Mouse (Mus musculus): ENCODE measurements around the gene Mpped1. TPM values are rescaled to one million over a fixed set of nuclear protein-coding genes. Genes with fewer than 3 reads are reported as not detected.

Mpped1 gene
- polyA plus RNA-seq, 1 experiment from 2014 or later, result 0.43 TPM

DNA sequence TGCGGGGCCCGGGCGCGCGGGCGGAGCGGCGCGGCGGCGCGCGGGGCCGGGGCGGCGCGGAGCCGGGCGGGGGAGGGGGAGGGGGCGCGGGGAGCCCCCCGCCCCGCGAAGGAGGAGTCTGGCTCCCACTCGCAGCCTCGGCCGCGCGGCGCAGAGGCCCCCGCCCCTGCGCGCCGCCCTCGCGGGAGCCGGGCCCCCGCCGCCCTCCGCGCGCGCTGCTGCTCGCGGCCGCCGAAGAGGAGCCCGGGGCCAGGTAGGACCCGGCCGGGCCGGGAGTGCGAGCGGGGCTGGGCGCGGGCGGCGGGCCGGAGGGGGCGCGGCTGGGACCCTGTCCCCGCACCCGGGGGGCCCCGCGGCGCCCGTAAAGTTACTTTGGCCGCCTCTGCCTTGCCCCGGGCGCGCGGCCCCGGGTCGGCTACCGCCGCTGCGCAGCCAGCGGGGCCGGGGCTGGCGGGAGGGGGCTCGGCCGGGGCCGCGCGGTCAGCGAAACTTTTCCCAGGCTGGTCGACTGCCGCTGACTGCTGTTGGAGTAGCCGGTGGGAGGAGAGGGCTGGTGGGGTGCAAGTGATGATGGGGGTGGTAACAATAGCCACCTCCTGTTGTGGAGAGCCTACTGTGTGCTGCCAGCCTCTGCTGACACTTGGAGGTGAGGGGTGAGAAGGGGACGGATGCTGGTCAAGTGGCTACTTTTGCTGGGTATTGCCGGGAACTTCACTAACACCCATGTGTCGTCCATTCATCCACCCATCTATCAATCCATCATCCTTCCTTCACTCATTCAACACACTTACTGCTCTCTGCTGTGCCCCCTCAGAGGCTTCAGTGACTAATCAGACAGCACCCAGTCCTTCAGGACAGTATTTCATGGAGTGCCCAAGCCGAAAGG, 831 bp downstream of the Mpped1 start:
- Histone ChIP-seq H3K36me3 (ENCODE audit: control insufficient read depth, insufficient read depth, low read length) (no peaks in the 10 kb centered on the region), H3K9ac (ENCODE audit: low read length) (0 out of 2 replicates have a peak overlapping the region, but pooled peaks have one; percentile 34), H3K27ac (ENCODE audit: low read length) (no peak overlapping the region), H3K4me3 (ENCODE audit: low read length) (peak overlapping the region; percentile 49), H3K4me2 (ENCODE audit: low read depth, low read length) (peak overlapping the region; percentile 84), H3K27me3 (ENCODE audit: control insufficient read depth, insufficient read depth, low read depth, low read length) (peaks cover 50% of the 10 kb centered on the region), H3K4me1 (replicated peaks; ENCODE audit: control insufficient read depth, insufficient read depth, low read length) (no peaks in the 10 kb centered on the region; the same call in 1 of the 2 replicates), H3K9me3 (ENCODE audit: control insufficient read depth, low read length) (no peaks in the 10 kb centered on the region)
- peak; percentile 37; the same call in 1 of the 2 replicates for ATAC-seq (ENCODE audit: low read depth)
- 2% methylated on average over 31 of the region's 92 CpGs for WGBS

DNA sequence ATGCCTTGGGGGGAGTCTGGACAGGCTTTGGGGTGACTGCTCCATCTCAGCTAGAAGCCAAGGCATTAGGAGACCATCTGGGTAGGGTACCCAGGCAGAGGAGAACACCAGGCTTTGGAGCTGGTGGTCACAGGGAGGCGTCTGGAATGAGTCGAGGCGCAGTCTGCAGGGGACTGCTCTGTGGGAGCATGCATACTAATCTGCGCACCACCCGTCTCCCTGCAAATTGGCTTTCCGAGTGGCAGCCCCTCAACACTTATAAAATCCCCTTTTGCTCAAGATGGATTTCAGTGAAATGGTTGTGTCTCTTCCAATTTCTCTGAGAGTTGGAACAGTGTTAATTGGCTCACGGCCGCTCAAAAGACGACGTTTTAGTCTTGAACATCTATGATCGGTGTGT, 2.0 kb downstream of the Mpped1 start:
- Histone ChIP-seq H3K27ac (ENCODE audit: low read length) (no peak overlapping the region), H3K9me3 (ENCODE audit: control insufficient read depth, low read length) (no peaks in the 10 kb centered on the region), H3K36me3 (ENCODE audit: control insufficient read depth, insufficient read depth, low read length) (no peaks in the 10 kb centered on the region), H3K27me3 (ENCODE audit: control insufficient read depth, insufficient read depth, low read depth, low read length) (peaks cover 50% of the 10 kb centered on the region), H3K4me3 (ENCODE audit: low read length) (no peak overlapping the region), H3K4me1 (replicated peaks; ENCODE audit: control insufficient read depth, insufficient read depth, low read length) (no peaks in the 10 kb centered on the region; the same call in 1 of the 2 replicates), H3K4me2 (ENCODE audit: low read depth, low read length) (no peak overlapping the region), H3K9ac (ENCODE audit: low read length) (no peak overlapping the region)
- ATAC-seq (ENCODE audit: low read depth), result no peak
- WGBS, result 74% methylated on average over 11 of the region's 11 CpGs

DNA sequence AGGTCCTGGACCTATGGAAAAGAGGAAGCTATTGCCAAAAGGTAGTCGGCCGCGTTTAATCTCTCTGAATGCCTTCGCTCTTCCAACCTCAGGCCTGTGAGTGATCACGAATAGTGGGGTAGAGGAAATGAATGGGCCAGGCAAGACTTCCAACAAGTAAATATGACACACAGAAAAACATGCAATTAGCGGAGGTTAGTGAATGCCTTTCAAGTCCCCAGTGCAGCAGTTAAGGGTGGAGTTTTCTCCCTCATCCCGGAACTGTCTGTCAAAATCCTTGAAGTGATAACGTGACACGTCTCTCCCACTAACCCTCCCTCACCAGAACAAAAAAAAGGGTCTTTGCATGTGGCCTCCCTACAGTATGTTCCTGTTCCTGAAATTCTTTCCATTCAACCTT, 3.0 kb downstream of the Mpped1 start:
- peaks cover 50% of the 10 kb centered on the region for H3K27me3 ChIP-seq (ENCODE audit: control insufficient read depth, insufficient read depth, low read depth, low read length)
- H3K9ac ChIP-seq (ENCODE audit: low read length), result no peak overlapping the region
- no peak overlapping the region for H3K4me2 ChIP-seq (ENCODE audit: low read depth, low read length)
- no peak for ATAC-seq (ENCODE audit: low read depth)
- no peaks in the 10 kb centered on the region; the same call in 1 of the 2 replicates for H3K4me1 ChIP-seq (replicated peaks; ENCODE audit: control insufficient read depth, insufficient read depth, low read length)
- H3K27ac ChIP-seq (ENCODE audit: low read length), result no peak overlapping the region
- no peaks in the 10 kb centered on the region for H3K36me3 ChIP-seq (ENCODE audit: control insufficient read depth, insufficient read depth, low read length)
- no peak overlapping the region for H3K4me3 ChIP-seq (ENCODE audit: low read length)
- no peaks in the 10 kb centered on the region for H3K9me3 ChIP-seq (ENCODE audit: control insufficient read depth, low read length)
- 62% methylated on average over 9 of the region's 9 CpGs for WGBS

- Histone ChIP-seq H3K9me3 (ENCODE audit: control insufficient read depth, low read length) (no peaks in the 10 kb centered on the region), H3K4me3 (ENCODE audit: low read length) (no peak overlapping the region), H3K27me3 (ENCODE audit: control insufficient read depth, insufficient read depth, low read depth, low read length) (peaks cover 28% of the 10 kb centered on the region), H3K9ac (ENCODE audit: low read length) (no peak overlapping the region), H3K4me1 (replicated peaks; ENCODE audit: control insufficient read depth, insufficient read depth, low read length) (no peaks in the 10 kb centered on the region; the same call in 1 of the 2 replicates), H3K27ac (ENCODE audit: low read length) (no peak overlapping the region), H3K36me3 (ENCODE audit: control insufficient read depth, insufficient read depth, low read length) (no peaks in the 10 kb centered on the region), H3K4me2 (ENCODE audit: low read depth, low read length) (no peak overlapping the region)
- ATAC-seq (ENCODE audit: low read depth), result no peak
- 60% methylated on average over 9 of the region's 9 CpGs for WGBS
Observed at GRCm38 (mm10) chr15:83784772-83785171, 5.5 kb downstream of the Mpped1 start.

GRCm38 (mm10) chr15:83789046-83789445, 9.8 kb downstream of the Mpped1 start:
- no peak overlapping the region for H3K27ac ChIP-seq (ENCODE audit: low read length)
- 62% methylated on average over 9 of the region's 9 CpGs for WGBS
- H3K27me3 ChIP-seq (ENCODE audit: control insufficient read depth, insufficient read depth, low read depth, low read length), result no peaks in the 10 kb centered on the region
- H3K4me2 ChIP-seq (ENCODE audit: low read depth, low read length), result no peak overlapping the region
- H3K36me3 ChIP-seq (ENCODE audit: control insufficient read depth, insufficient read depth, low read length), result no peaks in the 10 kb centered on the region
- H3K9ac ChIP-seq (ENCODE audit: low read length), result no peak overlapping the region
- no peaks in the 10 kb centered on the region for H3K9me3 ChIP-seq (ENCODE audit: control insufficient read depth, low read length)
- ATAC-seq (ENCODE audit: low read depth), result no peak
- H3K4me3 ChIP-seq (ENCODE audit: low read length), result no peak overlapping the region
- no peaks in the 10 kb centered on the region for H3K4me1 ChIP-seq (replicated peaks; ENCODE audit: control insufficient read depth, insufficient read depth, low read length)

DNA sequence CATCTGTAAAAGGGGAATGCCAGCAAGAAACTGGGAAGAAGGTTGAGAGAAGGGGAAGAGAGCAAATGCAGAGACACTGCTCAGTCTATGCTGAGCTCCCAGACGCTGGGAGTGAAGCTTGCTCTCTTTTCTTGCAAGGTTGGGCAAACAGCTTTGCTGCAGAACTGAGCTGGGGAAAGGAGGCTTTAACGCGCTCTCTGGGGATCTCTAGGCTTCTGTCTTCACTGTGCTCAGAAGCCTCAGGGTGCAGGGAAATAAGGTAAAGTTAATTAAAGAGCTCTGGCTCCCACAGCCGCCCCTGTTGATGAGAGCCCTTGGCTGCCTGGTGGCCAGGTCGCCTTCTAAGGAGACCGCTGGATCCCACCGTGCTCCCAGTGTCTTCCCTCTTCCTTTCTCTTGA, 17.7 kb downstream of the Mpped1 start:
- H3K27me3 ChIP-seq (ENCODE audit: control insufficient read depth, insufficient read depth, low read depth, low read length), result no peaks in the 10 kb centered on the region
- ATAC-seq (ENCODE audit: low read depth), result no peak

GRCm38 (mm10) chr15:83798964-83799363, 19.7 kb downstream of the Mpped1 start:
- no peak for ATAC-seq (ENCODE audit: low read depth)
- WGBS, result 78% methylated on average over 11 of the region's 11 CpGs
- Histone ChIP-seq H3K9me3 (ENCODE audit: control insufficient read depth, low read length) (no peaks in the 10 kb centered on the region), H3K4me1 (replicated peaks; ENCODE audit: control insufficient read depth, insufficient read depth, low read length) (no peaks in the 10 kb centered on the region), H3K27ac (ENCODE audit: low read length) (no peak overlapping the region), H3K36me3 (ENCODE audit: control insufficient read depth, insufficient read depth, low read length) (no peaks in the 10 kb centered on the region), H3K9ac (ENCODE audit: low read length) (no peak overlapping the region), H3K27me3 (ENCODE audit: control insufficient read depth, insufficient read depth, low read depth, low read length) (no peaks in the 10 kb centered on the region), H3K4me3 (ENCODE audit: low read length) (no peak overlapping the region), H3K4me2 (ENCODE audit: low read depth, low read length) (no peak overlapping the region)

More for the DNA sequence above, 17.7 kb downstream of the Mpped1 start:
- Histone ChIP-seq H3K4me2 (ENCODE audit: low read depth, low read length) (no peak overlapping the region), H3K36me3 (ENCODE audit: control insufficient read depth, insufficient read depth, low read length) (no peaks in the 10 kb centered on the region), H3K4me3 (ENCODE audit: low read length) (no peak overlapping the region), H3K9ac (ENCODE audit: low read length) (no peak overlapping the region), H3K27ac (ENCODE audit: low read length) (no peak overlapping the region), H3K9me3 (ENCODE audit: control insufficient read depth, low read length) (no peaks in the 10 kb centered on the region), H3K4me1 (replicated peaks; ENCODE audit: control insufficient read depth, insufficient read depth, low read length) (no peaks in the 10 kb centered on the region)
- 63% methylated on average over 7 of the region's 7 CpGs for WGBS

DNA sequence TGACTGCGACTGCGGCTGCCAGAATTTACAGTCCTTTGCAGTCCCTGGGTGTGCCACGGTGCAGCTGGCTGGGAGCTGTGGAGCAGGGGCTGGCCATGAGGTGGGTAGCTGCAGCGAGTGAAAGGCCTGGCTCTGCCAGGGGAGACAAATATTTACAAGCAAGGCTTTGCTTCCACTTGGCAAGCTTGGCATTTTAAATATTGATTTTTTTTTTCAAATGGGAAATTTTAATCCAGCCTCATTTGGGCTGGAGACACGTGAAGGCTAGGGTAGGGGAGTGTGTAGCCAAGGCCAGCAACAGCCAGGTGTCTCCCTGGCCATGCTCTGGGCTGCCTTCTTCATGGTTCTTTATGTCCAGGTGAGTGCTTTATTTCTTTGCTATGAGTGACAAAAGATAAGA, 21.7 kb downstream of the Mpped1 start:
- Histone ChIP-seq H3K36me3 (ENCODE audit: control insufficient read depth, insufficient read depth, low read length) (no peaks in the 10 kb centered on the region), H3K9me3 (ENCODE audit: control insufficient read depth, low read length) (no peaks in the 10 kb centered on the region), H3K27me3 (ENCODE audit: control insufficient read depth, insufficient read depth, low read depth, low read length) (no peaks in the 10 kb centered on the region), H3K9ac (ENCODE audit: low read length) (no peak overlapping the region), H3K4me2 (ENCODE audit: low read depth, low read length) (no peak overlapping the region), H3K4me1 (replicated peaks; ENCODE audit: control insufficient read depth, insufficient read depth, low read length) (no peaks in the 10 kb centered on the region), H3K27ac (ENCODE audit: low read length) (no peak overlapping the region), H3K4me3 (ENCODE audit: low read length) (no peak overlapping the region)
- no peak for ATAC-seq (ENCODE audit: low read depth)
- WGBS, result 54% methylated on average over 5 of the region's 5 CpGs

DNA sequence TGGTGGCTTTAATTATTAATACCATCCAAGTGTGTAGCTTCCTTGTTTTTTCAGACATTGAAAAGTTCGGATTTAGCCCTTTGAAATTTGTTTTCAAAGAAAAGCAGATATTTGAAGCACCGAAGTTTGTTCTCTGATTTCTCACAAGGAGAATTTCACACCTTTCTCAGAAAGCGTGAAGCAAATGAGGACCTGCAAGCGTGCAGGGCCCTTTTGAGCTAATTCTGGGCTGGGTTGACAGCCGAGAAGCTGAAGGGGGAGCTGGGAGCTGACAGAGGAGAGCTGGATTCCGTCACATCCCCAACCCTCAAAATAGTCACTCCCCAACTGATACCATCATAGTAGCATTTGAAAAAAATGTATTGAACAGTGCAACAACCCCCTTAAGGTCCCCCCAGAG, 34.8 kb downstream of the Mpped1 start:
- Histone ChIP-seq H3K36me3 (ENCODE audit: control insufficient read depth, insufficient read depth, low read length) (no peaks in the 10 kb centered on the region), H3K4me2 (ENCODE audit: low read depth, low read length) (no peak overlapping the region), H3K9me3 (ENCODE audit: control insufficient read depth, low read length) (no peaks in the 10 kb centered on the region), H3K27me3 (ENCODE audit: control insufficient read depth, insufficient read depth, low read depth, low read length) (no peaks in the 10 kb centered on the region), H3K4me3 (ENCODE audit: low read length) (no peak overlapping the region), H3K4me1 (replicated peaks; ENCODE audit: control insufficient read depth, insufficient read depth, low read length) (no peaks in the 10 kb centered on the region), H3K27ac (ENCODE audit: low read length) (no peak overlapping the region), H3K9ac (ENCODE audit: low read length) (no peak overlapping the region)
- 66% methylated on average over 6 of the region's 6 CpGs for WGBS
- ATAC-seq (ENCODE audit: low read depth), result no peak
